Mouse (Mus musculus): Measurements from ENCODE around the gene Gm7168. TPM values are rescaled to one million over a fixed set of nuclear protein-coding genes. Genes with fewer than 3 reads are reported as not detected.
"Not testable (repeated sequence)": the region's sequence is repeated elsewhere in the genome, so short reads cannot be mapped to it uniquely, and the experiment has no call there.

Gene Gm7168
- total RNA-seq (2014; rRNA removed), result 0.60 TPM in 1 of 2 replicates, not detected in the other
- polyA plus RNA-seq (2015; fragmentation: Nextera tagmentation; extraction: Ambion mirVana), result not detected in 2 replicates

DNA sequence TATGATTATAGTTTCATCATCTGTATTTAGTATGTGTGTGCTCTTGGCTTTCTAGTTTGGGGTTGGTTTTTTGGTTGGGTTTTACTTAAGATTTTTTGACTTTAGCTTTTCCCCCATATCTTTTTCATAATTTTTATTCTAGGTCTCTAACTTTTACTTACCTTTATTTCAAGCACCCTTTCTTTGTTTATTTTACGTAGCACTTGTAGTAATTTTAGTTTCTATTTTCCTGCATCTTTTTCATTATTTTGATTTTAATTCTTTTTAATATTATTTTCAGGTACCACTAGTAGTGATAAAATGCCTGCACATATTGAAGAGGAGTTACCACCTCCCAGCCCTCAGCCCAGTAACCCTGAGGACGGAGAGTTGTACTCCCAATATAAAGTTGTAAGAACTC lies at the start of gene Gm7168:
Gm7168 (plus strand) TSS at position 301 of the 400 bp plus-strand sequence.
- H3K36me3 ChIP-seq (ENCODE audit: insufficient read depth, low read length); H3K27ac ChIP-seq (ENCODE audit: low read depth, low read length); H3K27me3 ChIP-seq (ENCODE audit: insufficient read depth, low read length); H3K9ac ChIP-seq (replicated peaks; ENCODE audit: low read length, poor library complexity, severe bottlenecking); DNase-seq (ENCODE audit: low spot score); ATAC-seq (ENCODE audit: low FRiP score); H3K4me1 ChIP-seq (ENCODE audit: insufficient read depth, low read length); H3K4me3 ChIP-seq (ENCODE audit: low read depth, low read length); H3K9me3 ChIP-seq (ENCODE audit: low read length); H3K4me2 ChIP-seq (ENCODE audit: low read depth, low read length, poor library complexity, severe bottlenecking): not testable (repeated sequence)
- 88% methylated on average over 1 of the region's 2 CpGs for WGBS

DNA sequence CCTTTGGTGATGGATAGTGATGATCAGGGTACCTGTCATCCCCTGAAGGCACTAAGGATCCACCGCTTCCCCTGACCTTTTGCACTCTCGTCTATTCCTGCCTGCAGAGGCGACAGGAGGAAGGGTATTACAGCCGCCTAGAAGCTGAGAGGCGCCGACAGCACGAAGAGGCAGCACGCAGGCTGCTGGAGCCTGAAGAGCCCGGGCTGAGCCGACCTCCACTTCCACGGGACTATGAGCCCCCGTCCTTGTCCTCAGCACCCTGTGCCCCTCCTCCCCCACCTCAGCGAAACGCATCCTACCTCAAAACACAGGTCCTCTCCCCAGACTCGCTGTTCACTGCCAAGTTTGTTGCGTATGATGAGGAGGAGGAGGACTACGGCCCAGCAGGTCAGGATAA lies 49.3 kb upstream of the Gm7168 start:
- H3K4me3 ChIP-seq (ENCODE audit: low read depth, low read length), result no peak overlapping the region
- H3K9ac ChIP-seq (replicated peaks; ENCODE audit: low read length, poor library complexity, severe bottlenecking), result no peak overlapping the region
- no peak overlapping the region for H3K4me2 ChIP-seq (ENCODE audit: low read depth, low read length, poor library complexity, severe bottlenecking)
- TF ChIP-seq CTCF (IDR thresholded peaks at IDR 0.05), result no peak
- no peak overlapping the region for H3K27ac ChIP-seq (ENCODE audit: low read depth, low read length)
- no peaks in the 10 kb centered on the region for H3K27me3 ChIP-seq (ENCODE audit: insufficient read depth, low read length)
- WGBS, result 92% methylated on average over 17 of the region's 17 CpGs
- H3K9me3 ChIP-seq (ENCODE audit: low read length), result no peaks in the 10 kb centered on the region
- no peaks in the 10 kb centered on the region for H3K4me1 ChIP-seq (ENCODE audit: insufficient read depth, low read length)
- DNase-seq (ENCODE audit: low spot score) (no peak), ATAC-seq (ENCODE audit: low FRiP score) (0 out of 2 replicates have a peak, but pooled peaks have one; percentile 38)
- H3K36me3 ChIP-seq (ENCODE audit: insufficient read depth, low read length), result peaks cover 20% of the 10 kb centered on the region

DNA sequence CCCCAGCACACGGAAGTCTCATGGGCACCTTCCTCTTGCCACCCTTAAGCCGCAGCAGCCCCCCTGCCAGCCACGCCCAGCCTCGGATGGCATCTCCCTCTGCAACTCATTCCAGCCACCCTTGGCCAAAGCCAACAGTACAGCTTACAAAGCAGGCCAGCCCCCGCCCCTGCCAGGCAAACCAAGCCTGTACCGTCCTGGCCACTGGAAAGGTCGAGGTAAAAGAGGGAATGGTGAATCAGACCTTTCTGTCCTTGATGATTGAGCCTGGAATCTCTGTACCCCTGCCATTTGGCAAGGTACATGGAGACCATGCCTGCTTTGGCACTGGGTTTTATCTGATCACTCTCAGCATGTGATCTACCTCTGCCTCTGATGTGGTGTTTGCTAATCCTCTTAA lies 48.9 kb upstream of the Gm7168 start:
- Histone ChIP-seq H3K4me2 (ENCODE audit: low read depth, low read length, poor library complexity, severe bottlenecking) (no peak overlapping the region), H3K4me1 (ENCODE audit: insufficient read depth, low read length) (no peaks in the 10 kb centered on the region), H3K36me3 (ENCODE audit: insufficient read depth, low read length) (peaks cover 21% of the 10 kb centered on the region), H3K4me3 (ENCODE audit: low read depth, low read length) (no peak overlapping the region), H3K27ac (ENCODE audit: low read depth, low read length) (no peak overlapping the region), H3K27me3 (ENCODE audit: insufficient read depth, low read length) (no peaks in the 10 kb centered on the region), H3K9me3 (ENCODE audit: low read length) (no peaks in the 10 kb centered on the region), H3K9ac (replicated peaks; ENCODE audit: low read length, poor library complexity, severe bottlenecking) (no peak overlapping the region)
- ATAC-seq (ENCODE audit: low FRiP score), result 0 out of 2 replicates have a peak, but pooled peaks have one; percentile 20
- no peak for DNase-seq (ENCODE audit: low spot score)
- no peak for TF ChIP-seq CTCF (IDR thresholded peaks at IDR 0.05)
- WGBS, result 93% methylated on average over 7 of the region's 7 CpGs

DNA sequence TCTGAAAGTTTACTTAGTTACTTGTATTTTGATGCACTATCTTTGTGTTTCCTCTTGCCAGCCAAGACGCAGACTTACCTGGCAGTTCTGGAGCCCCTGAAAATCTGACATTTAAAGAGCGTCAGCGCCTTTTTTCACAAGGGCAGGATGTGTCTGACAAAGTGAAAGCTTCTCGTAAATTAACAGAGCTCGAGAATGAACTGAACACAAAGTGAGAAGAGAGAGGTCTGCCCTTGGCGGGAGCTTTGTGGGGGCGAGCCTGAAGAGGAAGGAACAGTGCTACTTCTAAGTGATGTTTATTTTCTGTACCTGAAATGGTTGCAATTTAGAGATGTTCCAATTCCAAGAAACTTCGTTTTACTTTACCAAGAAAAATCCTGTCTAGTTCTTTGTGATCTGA lies 44.4 kb upstream of the Gm7168 start:
- no peak overlapping the region for H3K4me3 ChIP-seq (ENCODE audit: low read depth, low read length)
- ATAC-seq (ENCODE audit: low FRiP score), result no peak
- H3K9ac ChIP-seq (replicated peaks; ENCODE audit: low read length, poor library complexity, severe bottlenecking), result no peak overlapping the region
- no peaks in the 10 kb centered on the region for H3K4me1 ChIP-seq (ENCODE audit: insufficient read depth, low read length)
- peaks cover 27% of the 10 kb centered on the region for H3K36me3 ChIP-seq (ENCODE audit: insufficient read depth, low read length)
- no peak for TF ChIP-seq CTCF (IDR thresholded peaks at IDR 0.05)
- no peak overlapping the region for H3K4me2 ChIP-seq (ENCODE audit: low read depth, low read length, poor library complexity, severe bottlenecking)
- no peak overlapping the region for H3K27ac ChIP-seq (ENCODE audit: low read depth, low read length)
- H3K27me3 ChIP-seq (ENCODE audit: insufficient read depth, low read length), result no peaks in the 10 kb centered on the region
- H3K9me3 ChIP-seq (ENCODE audit: low read length), result no peaks in the 10 kb centered on the region
- WGBS, result 93% methylated on average over 8 of the region's 8 CpGs
- no peak for DNase-seq (ENCODE audit: low spot score)

DNA sequence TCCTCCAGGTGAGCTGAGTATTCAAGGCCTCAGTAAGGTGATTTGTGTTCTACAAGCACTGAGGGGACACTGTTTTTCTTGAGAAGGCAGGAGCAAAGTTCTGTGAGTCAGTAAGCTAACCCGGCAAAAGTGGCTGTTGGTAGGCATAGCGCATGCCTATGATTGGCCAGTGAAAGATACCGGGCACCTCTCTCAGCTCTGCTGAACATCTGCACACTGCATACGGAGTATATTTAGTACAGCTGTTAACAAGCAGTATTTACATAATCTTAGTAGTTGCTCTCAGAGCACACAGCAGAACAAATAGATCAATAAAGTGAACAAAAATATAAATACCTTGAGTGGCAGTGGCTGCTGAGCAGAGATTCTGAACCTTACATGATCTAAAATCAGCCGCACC lies 41.1 kb upstream of the Gm7168 start:
- ATAC-seq (ENCODE audit: low FRiP score) (no peak), DNase-seq (ENCODE audit: low spot score) (no peak)
- H3K36me3 ChIP-seq (ENCODE audit: insufficient read depth, low read length), result peaks cover 20% of the 10 kb centered on the region
- 94% methylated on average over 5 of the region's 5 CpGs for WGBS
- H3K27me3 ChIP-seq (ENCODE audit: insufficient read depth, low read length), result no peaks in the 10 kb centered on the region
- H3K4me1 ChIP-seq (ENCODE audit: insufficient read depth, low read length), result no peaks in the 10 kb centered on the region
- no peak overlapping the region for H3K9ac ChIP-seq (replicated peaks; ENCODE audit: low read length, poor library complexity, severe bottlenecking)
- no peaks in the 10 kb centered on the region for H3K9me3 ChIP-seq (ENCODE audit: low read length)
- H3K4me3 ChIP-seq (ENCODE audit: low read depth, low read length), result no peak overlapping the region
- no peak for TF ChIP-seq CTCF (IDR thresholded peaks at IDR 0.05)
- no peak overlapping the region for H3K4me2 ChIP-seq (ENCODE audit: low read depth, low read length, poor library complexity, severe bottlenecking)
- H3K27ac ChIP-seq (ENCODE audit: low read depth, low read length), result no peak overlapping the region

DNA sequence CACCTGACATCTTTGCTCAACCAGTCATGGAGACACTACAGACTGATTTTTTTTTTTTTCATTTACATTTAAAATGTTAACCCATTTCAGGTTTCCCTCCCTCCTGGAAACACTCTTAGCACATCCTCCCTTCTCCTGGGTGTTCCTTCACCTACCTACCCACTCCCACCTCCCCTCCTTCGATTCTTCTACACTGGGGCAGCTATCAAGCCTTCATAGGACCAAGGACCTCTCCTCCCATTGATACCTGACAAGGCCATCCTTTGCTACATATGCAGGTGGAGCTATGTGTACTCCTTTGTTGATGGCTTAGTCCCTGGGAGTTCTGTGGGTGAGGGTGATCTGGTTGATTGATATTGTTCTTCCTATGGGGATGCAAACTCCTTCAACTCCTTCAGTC lies 40.5 kb upstream of the Gm7168 start:
- ATAC-seq (ENCODE audit: low FRiP score) (no peak), DNase-seq (ENCODE audit: low spot score) (no peak)
- H3K27me3 ChIP-seq (ENCODE audit: insufficient read depth, low read length), result no peaks in the 10 kb centered on the region
- H3K4me2 ChIP-seq (ENCODE audit: low read depth, low read length, poor library complexity, severe bottlenecking), result no peak overlapping the region
- no peak overlapping the region for H3K4me3 ChIP-seq (ENCODE audit: low read depth, low read length)
- whole genome bisulfite sequencing, result 96% methylated on average over 1 of the region's 1 CpGs
- no peaks in the 10 kb centered on the region for H3K9me3 ChIP-seq (ENCODE audit: low read length)
- H3K27ac ChIP-seq (ENCODE audit: low read depth, low read length), result no peak overlapping the region
- no peaks in the 10 kb centered on the region for H3K4me1 ChIP-seq (ENCODE audit: insufficient read depth, low read length)
- peaks cover 20% of the 10 kb centered on the region for H3K36me3 ChIP-seq (ENCODE audit: insufficient read depth, low read length)
- no peak for TF ChIP-seq CTCF (IDR thresholded peaks at IDR 0.05)
- H3K9ac ChIP-seq (replicated peaks; ENCODE audit: low read length, poor library complexity, severe bottlenecking), result no peak overlapping the region
